Mouse (Mus musculus) neural tube, embryonic 13.5 days (tissue): ENCODE measurements around the gene Ccdc169. TPM values are rescaled to one million over a fixed set of nuclear protein-coding genes. Genes with fewer than 3 reads are reported as not detected.
"Not testable (repeated sequence)": the region's sequence is repeated elsewhere in the genome, so short reads cannot be mapped to it uniquely, and the experiment has no call there.

ENCODE experiments used
- ATAC-seq: fragments of 200-750 bp; cut with Nextera tagmentation; 2 replicates; pipeline ENCODE4 v1.8.0; 2017; ENCODE audit warnings: low read depth, mild to moderate bottlenecking, moderate TSS enrichment, moderate library complexity
- H3K27ac ChIP-seq: fragments of 300-500 bp; sonication (generic); replicated peaks from 2 replicates; pipeline ENCODE4 v1.5.1; 2015; ENCODE audit warnings: moderate library complexity, mild to moderate bottlenecking, inconsistent platforms
- H3K27me3 ChIP-seq: fragments of 300-500 bp; sonication (generic); 2 replicates; pipeline ENCODE4 v1.6.1; 2015; ENCODE audit warnings: mild to moderate bottlenecking, inconsistent platforms
- H3K36me3 ChIP-seq: fragments of 300-500 bp; sonication (generic); 2 replicates; pipeline ENCODE4 v1.6.1; 2015; ENCODE audit warnings: mild to moderate bottlenecking, inconsistent platforms
- H3K4me1 ChIP-seq: fragments of 300-500 bp; sonication (generic); replicated peaks from 2 replicates; pipeline ENCODE4 v1.6.1; 2015; ENCODE audit warnings: inconsistent platforms
- H3K4me2 ChIP-seq: fragments of 300-500 bp; sonication (generic); 2 replicates; pipeline ENCODE4 v1.6.1; 2015; ENCODE audit warnings: inconsistent platforms, mild to moderate bottlenecking, moderate library complexity
- H3K4me3 ChIP-seq: fragments of 300-500 bp; sonication (generic); 2 replicates; pipeline ENCODE4 v1.5.1; 2015; ENCODE audit warnings: mild to moderate bottlenecking, inconsistent platforms
- H3K9ac ChIP-seq: fragments of 300-500 bp; sonication (generic); 2 replicates; pipeline ENCODE4 v1.6.1; 2015; ENCODE audit warnings: moderate library complexity, mild to moderate bottlenecking, inconsistent platforms
- H3K9me3 ChIP-seq: fragments of 300-500 bp; sonication (generic); 2 replicates; pipeline ENCODE4 v1.6.1; 2016; ENCODE audit warnings: inconsistent platforms
- WGBS: fragments of 180-500 bp; shearing (Covaris S2); methylation state at CpG from one replicate; pipeline ENCODE4 v1.1.7; 2015; 5-methylcytosine and 5-hydroxymethylcytosine counted together
- polyA plus RNA-seq: library from polyadenylated mRNA; unstranded; fragments of >200 nt; fragmentation: Nextera tagmentation; extraction: Ambion mirVana; gene quantifications from 2 replicates; pipeline ENCODE4 v1.2.1, GENCODE M21; 2015

Gene Ccdc169
- polyA plus RNA-seq, 1 experiment from 2014 or later: not detected

GRCm38 (mm10) chr3:55161144-55161543, 24.0 kb downstream of the Ccdc169 start:
- H3K9me3 ChIP-seq: no peaks in the 10 kb centered on the region
- no peak overlapping the region for H3K4me3 ChIP-seq
- H3K27ac ChIP-seq: 0 out of 2 replicates have a peak overlapping the region, but pooled peaks have one; percentile 23
- 0 out of 2 replicates have a peak, but pooled peaks have one; percentile 53 for ATAC-seq
- H3K4me2 ChIP-seq: no peak overlapping the region
- 0 out of 2 replicates have a peak, but pooled peaks cover 2% of the 10 kb centered on the region for H3K4me1 ChIP-seq
- 64% methylated on average over 7 of the region's 7 CpGs for WGBS
- no peaks in the 10 kb centered on the region for H3K36me3 ChIP-seq
- no peaks in the 10 kb centered on the region for H3K27me3 ChIP-seq
- no peak overlapping the region for H3K9ac ChIP-seq

GRCm38 (mm10) chr3:55163510-55163909, 26.4 kb downstream of the Ccdc169 start:
- no peak overlapping the region for H3K9ac ChIP-seq
- H3K9me3 ChIP-seq: no peaks in the 10 kb centered on the region
- H3K27me3 ChIP-seq: no peaks in the 10 kb centered on the region
- H3K4me3 ChIP-seq: no peak overlapping the region
- no peak overlapping the region for H3K27ac ChIP-seq
- H3K4me1 ChIP-seq: no peaks in the 10 kb centered on the region
- ATAC-seq: no peak
- no peaks in the 10 kb centered on the region for H3K36me3 ChIP-seq
- H3K4me2 ChIP-seq: no peak overlapping the region
- 63% methylated on average over 4 of the region's 4 CpGs for WGBS

DNA sequence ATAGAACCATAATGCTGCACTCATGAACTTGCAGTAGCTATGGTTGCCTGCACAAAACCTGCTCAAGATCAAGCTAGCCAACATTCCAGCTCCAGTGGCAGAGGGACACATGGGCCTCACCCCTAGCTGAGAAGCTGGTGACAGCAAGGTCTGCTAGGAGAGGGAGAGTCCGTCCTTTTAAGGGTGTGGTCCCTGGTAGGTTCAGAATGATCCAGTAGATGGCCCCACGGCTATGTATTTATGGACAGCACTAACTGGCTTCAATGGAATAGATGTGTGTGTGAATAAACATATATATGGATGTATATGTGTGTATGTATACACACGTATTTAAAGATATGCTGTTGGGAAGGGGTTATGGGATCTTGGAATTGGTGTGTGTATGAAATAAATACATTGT, 35.3 kb downstream of the Ccdc169 start:
- WGBS: 78% methylated on average over 3 of the region's 3 CpGs
- H3K9ac ChIP-seq: no peak overlapping the region
- H3K36me3 ChIP-seq: no peaks in the 10 kb centered on the region
- no peaks in the 10 kb centered on the region for H3K9me3 ChIP-seq
- no peak overlapping the region for H3K4me3 ChIP-seq
- H3K27ac ChIP-seq: no peak overlapping the region
- H3K4me2 ChIP-seq: no peak overlapping the region
- H3K4me1 ChIP-seq: no peaks in the 10 kb centered on the region
- ATAC-seq: no peak
- no peaks in the 10 kb centered on the region for H3K27me3 ChIP-seq

- 66% methylated on average over 6 of the region's 6 CpGs for WGBS
- Histone ChIP-seq H3K9ac (no peak overlapping the region), H3K9me3 (no peaks in the 10 kb centered on the region), H3K36me3 (no peaks in the 10 kb centered on the region), H3K27me3 (no peaks in the 10 kb centered on the region), H3K27ac (no peak overlapping the region), H3K4me1 (no peaks in the 10 kb centered on the region), H3K4me2 (no peak overlapping the region), H3K4me3 (no peak overlapping the region)
- no peak for ATAC-seq
Observed at GRCm38 (mm10) chr3:55177271-55177670, 40.1 kb downstream of the Ccdc169 start.

DNA sequence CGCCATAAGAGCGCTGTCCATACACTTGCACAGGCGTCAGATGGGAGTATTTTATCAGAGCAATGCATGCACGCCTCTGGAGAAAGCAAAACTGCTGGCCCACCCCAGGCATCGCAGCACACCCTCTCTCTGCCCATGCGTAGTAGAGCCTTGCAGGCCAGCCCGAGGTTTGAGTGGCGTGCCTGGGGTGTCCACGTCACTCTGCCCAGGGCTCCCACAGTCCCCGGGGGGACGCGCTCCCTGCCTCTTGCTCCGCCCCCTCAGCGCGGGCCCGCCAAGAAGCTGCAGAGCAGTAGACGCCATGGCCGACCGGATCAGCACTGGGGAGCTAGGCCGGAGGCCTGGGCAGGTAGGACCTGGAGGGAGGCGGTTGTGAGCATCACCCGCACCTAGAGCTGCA, 44.6 kb downstream of the Ccdc169 start, which contains the start of gene Sohlh2:
Sohlh2 (plus strand) TSS at position 263 of the 400 bp plus-strand sequence.
- no peak within 1 kb of the TSS for H3K4me3 ChIP-seq
- no peak within 1 kb of the TSS for H3K9ac ChIP-seq
- H3K36me3 ChIP-seq: no peaks in the 10 kb centered on the region
- ATAC-seq: no peak
- H3K27ac ChIP-seq: no peak within 1 kb of the TSS
- H3K27me3 ChIP-seq: no peaks in the 10 kb centered on the region
- 95% methylated on average over 22 of the region's 22 CpGs for WGBS
- H3K4me1 ChIP-seq: no peaks in the 10 kb centered on the region
- no peaks in the 10 kb centered on the region for H3K9me3 ChIP-seq
- no peak within 1 kb of the TSS for H3K4me2 ChIP-seq

- no peak overlapping the region for H3K27ac ChIP-seq
- H3K4me2 ChIP-seq: no peak overlapping the region
- no peak overlapping the region for H3K4me3 ChIP-seq
- no peak overlapping the region for H3K9ac ChIP-seq
- no peaks in the 10 kb centered on the region for H3K9me3 ChIP-seq
- H3K4me1 ChIP-seq: peaks cover 5% of the 10 kb centered on the region; the same call in 1 of the 2 replicates
- no peak for ATAC-seq
- 85% methylated on average over 4 of the region's 4 CpGs for WGBS
- no peaks in the 10 kb centered on the region for H3K36me3 ChIP-seq
- no peaks in the 10 kb centered on the region for H3K27me3 ChIP-seq
Observed at GRCm38 (mm10) chr3:55191668-55192067, 54.5 kb downstream of the Ccdc169 start.

DNA sequence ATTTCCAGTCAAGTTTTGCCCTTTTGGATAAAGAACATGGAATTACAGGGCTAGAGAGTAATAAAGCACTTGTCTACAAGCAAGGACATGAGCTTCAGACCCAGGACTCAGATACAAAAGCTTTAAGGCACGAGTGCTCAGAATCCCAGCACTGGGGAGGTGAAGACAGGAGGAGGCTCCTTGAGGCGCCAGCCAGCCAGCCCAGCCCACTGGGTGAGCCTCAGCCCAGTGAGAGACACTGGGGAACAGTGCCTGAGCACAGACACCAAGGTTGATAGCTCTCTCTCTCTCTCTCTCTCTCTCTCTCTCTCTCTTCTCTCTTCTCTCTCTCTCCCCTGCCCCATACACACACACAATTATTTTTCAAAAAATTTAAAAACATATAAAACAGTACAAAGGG, 56.2 kb downstream of the Ccdc169 start:
- ATAC-seq: no peak
- H3K36me3 ChIP-seq: no peaks in the 10 kb centered on the region
- H3K9me3 ChIP-seq: no peaks in the 10 kb centered on the region
- no peak overlapping the region for H3K4me3 ChIP-seq
- H3K27ac ChIP-seq: no peak overlapping the region
- 58% methylated on average over 2 of the region's 2 CpGs for WGBS
- H3K27me3 ChIP-seq: no peaks in the 10 kb centered on the region
- no peak overlapping the region for H3K4me2 ChIP-seq
- H3K9ac ChIP-seq: no peak overlapping the region
- peaks cover 5% of the 10 kb centered on the region; the same call in 1 of the 2 replicates for H3K4me1 ChIP-seq

- Histone ChIP-seq H3K36me3 (no peaks in the 10 kb centered on the region), H3K9me3 (no peaks in the 10 kb centered on the region), H3K4me3 (no peak overlapping the region), H3K27ac (no peak overlapping the region), H3K9ac (no peak overlapping the region), H3K4me2 (no peak overlapping the region), H3K27me3 (no peaks in the 10 kb centered on the region), H3K4me1 (peaks cover 5% of the 10 kb centered on the region; the same call in 1 of the 2 replicates)
- no peak for ATAC-seq
- 64% methylated on average over 8 of the region's 8 CpGs for WGBS
Observed at GRCm38 (mm10) chr3:55194792-55195191, 57.7 kb downstream of the Ccdc169 start.

DNA sequence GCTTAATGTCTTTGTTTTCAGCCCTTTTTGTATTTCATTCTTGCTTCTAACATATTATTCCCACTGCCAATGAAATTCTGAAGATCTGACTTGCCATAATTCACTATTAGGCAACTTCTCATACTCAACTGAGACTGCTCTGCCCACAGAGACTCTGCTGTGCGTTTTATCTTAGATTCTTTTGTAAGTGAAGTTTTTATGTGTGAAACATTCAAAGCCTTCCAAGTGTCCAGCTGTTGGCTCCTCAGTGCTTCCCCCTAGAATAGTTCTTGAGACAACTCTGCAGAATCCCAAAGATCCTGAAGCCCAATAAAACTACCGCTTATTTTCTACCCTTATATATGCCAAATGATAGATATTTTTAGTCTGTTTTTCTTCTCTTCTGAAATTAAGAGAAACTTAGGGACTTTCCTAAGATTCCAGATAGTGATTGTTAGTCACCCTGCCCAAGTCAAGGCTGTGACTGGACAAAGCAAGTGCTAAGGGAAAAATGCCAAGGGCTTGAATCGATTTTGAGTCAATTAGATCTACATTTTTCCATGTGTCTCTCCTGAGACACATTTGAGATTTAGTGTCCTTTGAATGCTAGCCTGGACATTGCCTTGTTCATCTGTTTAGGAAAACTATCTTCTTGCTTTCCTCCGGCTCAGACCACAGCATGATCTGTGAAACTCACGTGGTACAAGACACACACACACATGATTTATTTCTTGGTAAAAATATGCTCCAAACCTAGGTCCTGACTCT, 58.6 kb downstream of the Ccdc169 start:
- Histone ChIP-seq H3K9ac (no peak overlapping the region), H3K4me1 (peaks cover 5% of the 10 kb centered on the region; the same call in 1 of the 2 replicates), H3K27ac (no peak overlapping the region), H3K9me3 (no peaks in the 10 kb centered on the region), H3K4me2 (no peak overlapping the region), H3K27me3 (no peaks in the 10 kb centered on the region), H3K36me3 (no peaks in the 10 kb centered on the region), H3K4me3 (no peak overlapping the region)
- WGBS: 76% methylated on average over 5 of the region's 5 CpGs
- ATAC-seq: no peak

DNA sequence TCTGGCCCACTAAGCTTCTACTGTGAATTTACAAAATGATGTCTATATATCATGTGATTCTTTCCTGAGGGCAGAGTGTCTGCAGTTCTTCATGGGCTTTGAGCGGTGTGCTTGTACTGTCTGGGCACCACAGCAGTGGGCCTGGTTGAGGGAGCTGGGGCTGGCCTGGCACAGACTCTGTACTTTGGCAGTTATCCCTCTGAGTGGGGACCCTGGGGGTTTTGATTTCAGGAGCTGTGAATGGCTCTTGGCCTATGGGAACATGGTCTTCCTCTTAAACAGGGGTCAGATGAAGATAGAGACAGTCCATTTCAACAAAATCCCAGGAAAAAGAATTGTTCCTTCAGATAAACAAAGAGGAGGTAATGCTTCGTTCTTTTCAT, 59.2 kb downstream of the Ccdc169 start:
- H3K27me3 ChIP-seq: no peaks in the 10 kb centered on the region
- H3K27ac ChIP-seq: no peak overlapping the region
- no peak overlapping the region for H3K9ac ChIP-seq
- H3K9me3 ChIP-seq: no peaks in the 10 kb centered on the region
- H3K4me2 ChIP-seq: no peak overlapping the region
- no peaks in the 10 kb centered on the region for H3K36me3 ChIP-seq
- H3K4me3 ChIP-seq: no peak overlapping the region
- no peak for ATAC-seq
- WGBS: 75% methylated on average over 2 of the region's 2 CpGs
- peaks cover 5% of the 10 kb centered on the region; the same call in 1 of the 2 replicates for H3K4me1 ChIP-seq

DNA sequence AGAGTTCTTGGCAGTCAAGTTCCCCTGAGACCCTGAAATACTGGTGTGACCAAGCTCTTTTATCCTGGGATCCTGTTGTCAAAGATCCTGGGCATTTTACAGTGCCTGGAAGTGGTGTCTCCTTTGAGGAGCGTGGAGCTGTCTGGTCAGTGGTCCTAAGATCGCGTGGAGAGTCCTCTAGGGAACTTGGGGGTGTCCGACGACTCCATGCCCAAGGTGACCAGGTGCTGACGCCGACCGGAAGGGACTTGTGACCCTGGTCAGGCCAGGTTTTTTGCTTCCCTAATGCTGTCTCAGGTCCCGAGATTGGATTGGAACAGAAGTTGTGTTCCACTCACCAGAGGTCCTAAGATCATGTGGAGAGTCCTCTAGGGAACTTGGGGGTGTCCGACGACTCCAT, 66.5 kb downstream of the Ccdc169 start:
- 94% methylated on average over 11 of the region's 11 CpGs for WGBS
- not testable (repeated sequence) for ATAC-seq

GRCm38 (mm10) chr3:55206413-55206812, 69.3 kb downstream of the Ccdc169 start:
- H3K9ac ChIP-seq: no peak overlapping the region
- no peak overlapping the region for H3K4me3 ChIP-seq
- H3K27me3 ChIP-seq: no peaks in the 10 kb centered on the region
- no peaks in the 10 kb centered on the region for H3K9me3 ChIP-seq
- no peak overlapping the region for H3K27ac ChIP-seq
- no peaks in the 10 kb centered on the region for H3K4me1 ChIP-seq
- no peaks in the 10 kb centered on the region for H3K36me3 ChIP-seq
- no peak overlapping the region for H3K4me2 ChIP-seq
- ATAC-seq: no peak
- WGBS: 90% methylated on average over 2 of the region's 2 CpGs

More for the DNA sequence above, 66.5 kb downstream of the Ccdc169 start:
- not testable (repeated sequence) for H3K27me3 ChIP-seq, H3K9me3 ChIP-seq, H3K4me1 ChIP-seq, H3K4me2 ChIP-seq, H3K27ac ChIP-seq, H3K4me3 ChIP-seq, H3K9ac ChIP-seq, H3K36me3 ChIP-seq

- no peak overlapping the region for H3K4me2 ChIP-seq
- H3K36me3 ChIP-seq: no peaks in the 10 kb centered on the region
- no peaks in the 10 kb centered on the region for H3K9me3 ChIP-seq
- no peak overlapping the region for H3K4me3 ChIP-seq
- no peak for ATAC-seq
- no peak overlapping the region for H3K27ac ChIP-seq
- no peak overlapping the region for H3K9ac ChIP-seq
- no peaks in the 10 kb centered on the region for H3K4me1 ChIP-seq
- 54% methylated on average over 6 of the region's 6 CpGs for whole genome bisulfite sequencing
- H3K27me3 ChIP-seq: no peaks in the 10 kb centered on the region
Observed at GRCm38 (mm10) chr3:55207665-55208064, 70.5 kb downstream of the Ccdc169 start.
